Mouse (Mus musculus): ENCODE results near the gene Mfsd4b2. TPM values are rescaled to one million over a fixed set of nuclear protein-coding genes. Genes with fewer than 3 reads are reported as not detected.
A peak's percentile ranks its signal among the peaks of the same experiment; 100 is the strongest.
"Not testable (repeated sequence)": the region's sequence is repeated elsewhere in the genome, so short reads cannot be mapped to it uniquely, and the experiment has no call there.

Mfsd4b2 gene
- polyA plus RNA-seq, 2 experiments, result 0.04 TPM; not detected in 1

GRCm38 (mm10) chr10:39949377-39949954, 22.7 kb upstream of the Mfsd4b2 start:
- TF ChIP-seq EP300 (IDR thresholded peaks at IDR 0.05; ENCODE audit: low read depth), result no peak
- TF ChIP-seq CTCF (IDR thresholded peaks at IDR 0.05; ENCODE audit: low read depth), result no peak
- ATAC-seq (ENCODE audit: insufficient read depth) (no peak), DNase-seq (ENCODE audit: low read depth in 3 of 3, low spot score in 3 of 3) (no peak)
- Histone ChIP-seq H3K9ac (replicated peaks) (no peak overlapping the region), H3K27ac (no peak overlapping the region), H3K4me3 (ENCODE audit: insufficient read depth in 1 of 2, low read depth in 2 of 2, low read length in 2 of 2) (no peak overlapping the region), H3K4me2 (ENCODE audit: low read depth) (no peak overlapping the region), H3K9me3 (ENCODE audit: control insufficient read depth, low read length) (no peaks in the 10 kb centered on the region), H3K27me3 (ENCODE audit: control insufficient read depth, insufficient read depth, low read length) (no peaks in the 10 kb centered on the region), H3K4me1 (replicated peaks; ENCODE audit: control insufficient read depth in 2 of 2, insufficient read depth in 2 of 2, low read length in 1 of 2) (no peaks in the 10 kb centered on the region), H3K36me3 (replicated peaks; ENCODE audit: control insufficient read depth, insufficient read depth, low read depth) (no peaks in the 10 kb centered on the region)
- WGBS (ENCODE audit: insufficient replicate concordance), result 65% methylated on average over 2 of the region's 2 CpGs

GRCm38 (mm10) chr10:39947195-39947594, 20.5 kb upstream of the Mfsd4b2 start:
- not testable (repeated sequence) for DNase-seq (ENCODE audit: low read depth in 3 of 3, low spot score in 3 of 3); H3K9ac ChIP-seq (replicated peaks); H3K27me3 ChIP-seq (ENCODE audit: control insufficient read depth, insufficient read depth, low read length); ATAC-seq (ENCODE audit: insufficient read depth); H3K4me3 ChIP-seq (ENCODE audit: insufficient read depth in 1 of 2, low read depth in 2 of 2, low read length in 2 of 2); H3K4me1 ChIP-seq (replicated peaks; ENCODE audit: control insufficient read depth in 2 of 2, insufficient read depth in 2 of 2, low read length in 1 of 2); H3K27ac ChIP-seq; H3K4me2 ChIP-seq (ENCODE audit: low read depth); H3K36me3 ChIP-seq (replicated peaks; ENCODE audit: control insufficient read depth, insufficient read depth, low read depth); H3K9me3 ChIP-seq (ENCODE audit: control insufficient read depth, low read length)
- 69% methylated on average over 3 of the region's 3 CpGs for WGBS (ENCODE audit: insufficient replicate concordance)

GRCm38 (mm10) chr10:39936553-39936952, 9.8 kb upstream of the Mfsd4b2 start:
- WGBS (ENCODE audit: insufficient replicate concordance), result 40% methylated on average over 7 of the region's 7 CpGs
- DNase-seq (ENCODE audit: low read depth in 3 of 3, low spot score in 3 of 3) (no peak), ATAC-seq (ENCODE audit: insufficient read depth) (no peak)
- H3K27me3 ChIP-seq (ENCODE audit: control insufficient read depth, insufficient read depth, low read length), result no peaks in the 10 kb centered on the region
- no peaks in the 10 kb centered on the region for H3K4me1 ChIP-seq (replicated peaks; ENCODE audit: control insufficient read depth in 2 of 2, insufficient read depth in 2 of 2, low read length in 1 of 2)
- no peak overlapping the region for H3K9ac ChIP-seq (replicated peaks)
- H3K9me3 ChIP-seq (ENCODE audit: control insufficient read depth, low read length), result no peaks in the 10 kb centered on the region
- no peaks in the 10 kb centered on the region for H3K36me3 ChIP-seq (replicated peaks; ENCODE audit: control insufficient read depth, insufficient read depth, low read depth)
- no peak overlapping the region for H3K27ac ChIP-seq
- no peak for TF ChIP-seq EP300 (IDR thresholded peaks at IDR 0.05; ENCODE audit: low read depth)
- TF ChIP-seq CTCF (IDR thresholded peaks at IDR 0.05; ENCODE audit: low read depth), result no peak
- H3K4me3 ChIP-seq (ENCODE audit: insufficient read depth in 1 of 2, low read depth in 2 of 2, low read length in 2 of 2), result no peak overlapping the region
- no peak overlapping the region for H3K4me2 ChIP-seq (ENCODE audit: low read depth)

- H3K36me3 ChIP-seq (replicated peaks; ENCODE audit: control insufficient read depth, insufficient read depth, low read depth); H3K9ac ChIP-seq (replicated peaks); H3K4me2 ChIP-seq (ENCODE audit: low read depth); H3K4me3 ChIP-seq (ENCODE audit: insufficient read depth in 1 of 2, low read depth in 2 of 2, low read length in 2 of 2); H3K9me3 ChIP-seq (ENCODE audit: control insufficient read depth, low read length); H3K27ac ChIP-seq; H3K4me1 ChIP-seq (replicated peaks; ENCODE audit: control insufficient read depth in 2 of 2, insufficient read depth in 2 of 2, low read length in 1 of 2): not testable (repeated sequence)
- peak; percentile 63 for ATAC-seq (ENCODE audit: insufficient read depth)
- 47% methylated on average over 8 of the region's 8 CpGs for WGBS (ENCODE audit: insufficient replicate concordance)
- H3K27me3 ChIP-seq (ENCODE audit: control insufficient read depth, insufficient read depth, low read length), result peaks cover 14% of the 10 kb centered on the region
- DNase-seq (ENCODE audit: low read depth in 3 of 3, low spot score in 3 of 3), result peak; percentile 1 to 20 (median 10)
Observed at GRCm38 (mm10) chr10:39924556-39924955, 2.2 kb downstream of the Mfsd4b2 start.

- H3K27me3 ChIP-seq (ENCODE audit: control insufficient read depth, insufficient read depth, low read length), result no peaks in the 10 kb centered on the region
- no peak overlapping the region for H3K4me3 ChIP-seq (ENCODE audit: insufficient read depth in 1 of 2, low read depth in 2 of 2, low read length in 2 of 2)
- no peak overlapping the region for H3K27ac ChIP-seq
- no peaks in the 10 kb centered on the region for H3K9me3 ChIP-seq (ENCODE audit: control insufficient read depth, low read length)
- DNase-seq (ENCODE audit: low read depth in 3 of 3, low spot score in 3 of 3) (no peak), ATAC-seq (ENCODE audit: insufficient read depth) (no peak)
- TF ChIP-seq EP300 (IDR thresholded peaks at IDR 0.05; ENCODE audit: low read depth), result no peak
- TF ChIP-seq CTCF (IDR thresholded peaks at IDR 0.05; ENCODE audit: low read depth), result no peak
- no peak overlapping the region for H3K9ac ChIP-seq (replicated peaks)
- H3K36me3 ChIP-seq (replicated peaks; ENCODE audit: control insufficient read depth, insufficient read depth, low read depth), result no peaks in the 10 kb centered on the region
- H3K4me1 ChIP-seq (replicated peaks; ENCODE audit: control insufficient read depth in 2 of 2, insufficient read depth in 2 of 2, low read length in 1 of 2), result no peaks in the 10 kb centered on the region
- no peak overlapping the region for H3K4me2 ChIP-seq (ENCODE audit: low read depth)
Observed at GRCm38 (mm10) chr10:39912616-39913015, 14.1 kb downstream of the Mfsd4b2 start.
